Mouse (Mus musculus) duodenum, adult 2 months (tissue): ENCODE data around the gene Olfr1116. TPM values are rescaled to one million over a fixed set of nuclear protein-coding genes. Genes with fewer than 3 reads are reported as not detected.

Experiments
- polyA plus RNA-seq: library from polyadenylated mRNA; depleted of rRNA; stranded (reverse); fragments of >200 nt; gene quantifications from 2 replicates; pipeline ENCODE4 v1.2.3, GENCODE M21; 2012; ENCODE audit warnings: low replicate concordance; rRNA removed

The Olfr1116 gene
- polyA plus RNA-seq: not detected in 2 replicates

DNA sequence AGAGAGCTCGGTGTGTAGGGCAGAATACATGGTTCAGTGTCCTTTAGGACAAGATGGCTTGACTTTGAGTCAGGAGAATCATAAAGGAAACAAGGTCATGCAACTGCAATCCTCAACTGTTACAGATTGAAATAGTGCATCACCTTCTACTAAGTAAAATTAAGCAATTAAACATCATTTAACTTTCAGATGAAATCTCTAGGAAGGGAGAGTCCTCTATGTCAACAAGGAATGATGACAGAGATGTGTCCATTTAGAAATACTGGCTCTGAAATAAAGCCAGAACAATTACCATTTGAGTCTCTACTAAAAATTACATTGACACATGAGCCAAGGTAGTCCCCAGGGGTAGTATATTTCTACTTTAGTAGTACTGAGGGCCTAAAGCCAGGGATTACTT lies at the start of gene Olfr1116:
Olfr1116 (plus strand) TSS at position 301 of the 400 bp plus-strand sequence.

DNA sequence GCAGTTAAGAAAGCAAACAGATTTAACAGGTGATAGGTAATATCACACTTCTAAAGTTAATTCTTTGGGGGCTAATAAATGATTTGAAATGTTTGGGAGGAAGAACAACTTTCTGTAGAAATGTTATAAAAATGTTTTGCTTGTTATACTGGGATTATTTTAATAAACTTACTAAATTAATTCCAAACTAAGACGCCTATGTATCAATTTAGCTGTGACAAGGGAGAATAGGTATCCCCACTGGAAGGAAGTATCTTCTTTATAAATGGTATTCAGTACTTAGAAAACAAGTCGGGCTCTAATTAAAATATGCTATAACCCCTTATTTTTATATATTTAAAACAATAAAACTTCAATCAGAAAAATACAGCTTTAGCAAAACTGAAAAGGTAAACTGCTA lies 19.6 kb upstream of the Olfr1116 start, which contains the start of gene Olfr1115:
Olfr1115 (plus strand) TSS at position 301 of the 400 bp plus-strand sequence.

GRCm38 (mm10) chr2:87307281-87307680 lies 39.9 kb downstream of the Olfr1116 start, which contains the start of gene Olfr1118:
Gene Olfr1118, plus strand, starts transcription at chr2:87307581.

Other genes with a start within 250 kb of the Olfr1116 start
- gene Olfr1104, start 240.5 kb upstream of the Olfr1116 start, polyA plus RNA-seq: not detected in 2 replicates
- gene Olfr1105, start 231.0 kb upstream of the Olfr1116 start, polyA plus RNA-seq: not detected in 2 replicates
- gene Olfr1106, start 215.3 kb upstream of the Olfr1116 start, polyA plus RNA-seq: not detected in 2 replicates
- not detected in 2 replicates for gene Olfr1107, start 191.7 kb upstream of the Olfr1116 start, polyA plus RNA-seq
- gene Olfr1109, start 171.5 kb upstream of the Olfr1116 start, polyA plus RNA-seq: not detected in 2 replicates
- not detected in 2 replicates for gene Olfr259, start 153.0 kb upstream of the Olfr1116 start, polyA plus RNA-seq
- not detected in 2 replicates for gene Olfr1110, start 127.2 kb upstream of the Olfr1116 start, polyA plus RNA-seq
- gene Olfr1111, start 114.9 kb upstream of the Olfr1116 start, polyA plus RNA-seq: not detected in 2 replicates
- not detected in 2 replicates for gene Olfr1112, start 79.7 kb upstream of the Olfr1116 start, polyA plus RNA-seq
- not detected in 2 replicates for gene Olfr1113, start 58.6 kb upstream of the Olfr1116 start, polyA plus RNA-seq
- not detected in 2 replicates for gene Olfr1115, start 19.5 kb upstream of the Olfr1116 start, polyA plus RNA-seq
- gene Olfr1118, start 40.0 kb downstream of the Olfr1116 start, polyA plus RNA-seq: not detected in 2 replicates
- gene Olfr1120, start 87.3 kb downstream of the Olfr1116 start, polyA plus RNA-seq: not detected in 2 replicates
- gene Olfr1121, start 102.4 kb downstream of the Olfr1116 start, polyA plus RNA-seq: not detected in 2 replicates
- gene Olfr1122, start 118.3 kb downstream of the Olfr1116 start, polyA plus RNA-seq: not detected in 2 replicates
- not detected in 2 replicates for gene Olfr1123, start 149.1 kb downstream of the Olfr1116 start, polyA plus RNA-seq
- not detected in 2 replicates for gene Olfr1124, start 162.7 kb downstream of the Olfr1116 start, polyA plus RNA-seq
- gene Olfr1126, start 186.4 kb downstream of the Olfr1116 start, polyA plus RNA-seq: not detected in 2 replicates
- not detected in 2 replicates for gene Pramel7, start 229.6 kb downstream of the Olfr1116 start, polyA plus RNA-seq
- gene Pramel6, start 239.0 kb downstream of the Olfr1116 start, polyA plus RNA-seq: not detected in 2 replicates